Mouse (Mus musculus): ENCODE results near the gene Hist1h3a.
A peak's percentile ranks its signal among the peaks of the same experiment; 100 is the strongest.
"Not testable (repeated sequence)": the region's sequence is repeated elsewhere in the genome, so short reads cannot be mapped to it uniquely, and the experiment has no call there.

The Hist1h3a gene

DNA sequence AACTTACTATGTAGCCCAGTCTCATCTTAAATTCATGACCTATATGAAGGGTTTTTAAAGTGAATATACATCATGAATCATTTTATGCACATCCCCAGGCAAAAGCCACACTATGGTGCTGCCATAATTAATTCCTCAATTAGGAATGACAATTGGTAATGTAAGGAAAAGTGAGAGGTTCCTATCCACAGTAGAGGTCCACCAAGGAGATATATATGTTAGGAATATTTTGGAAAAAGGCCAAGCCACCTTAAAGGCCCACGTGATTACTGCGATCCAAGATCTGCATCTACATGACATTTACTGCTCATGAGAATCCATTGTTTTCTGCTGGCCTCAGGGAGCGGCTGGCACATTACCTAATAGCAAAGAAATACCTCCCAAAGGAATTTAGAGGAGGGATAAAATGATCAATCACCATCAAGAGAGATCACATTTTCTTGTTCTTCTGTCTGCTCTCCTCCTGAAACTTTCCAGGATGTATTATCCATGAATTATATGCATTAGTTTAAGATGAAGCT, 2.9 kb downstream of the Hist1h3a start:
- DNase-seq (ENCODE audit: low read depth), result no peak

DNA sequence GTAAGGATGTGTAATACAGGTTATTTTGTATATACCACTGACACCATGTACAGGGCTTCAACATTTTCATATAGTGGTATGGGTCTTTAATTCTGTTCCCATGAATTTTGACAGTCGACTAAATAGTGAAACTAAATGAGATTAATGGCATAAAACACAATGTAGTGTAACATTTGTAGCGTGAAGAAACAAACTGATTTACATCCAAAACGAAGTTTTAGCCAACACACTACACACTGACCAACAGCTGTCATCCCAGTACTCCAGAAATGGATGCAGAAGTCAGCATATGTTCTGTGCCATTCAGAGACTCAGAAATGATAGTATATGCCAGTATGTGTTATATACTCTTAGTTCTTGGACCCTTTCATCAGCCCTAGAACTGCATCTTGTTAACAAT, 4.3 kb downstream of the Hist1h3a start:
- no peak for DNase-seq (ENCODE audit: low read depth)

DNA sequence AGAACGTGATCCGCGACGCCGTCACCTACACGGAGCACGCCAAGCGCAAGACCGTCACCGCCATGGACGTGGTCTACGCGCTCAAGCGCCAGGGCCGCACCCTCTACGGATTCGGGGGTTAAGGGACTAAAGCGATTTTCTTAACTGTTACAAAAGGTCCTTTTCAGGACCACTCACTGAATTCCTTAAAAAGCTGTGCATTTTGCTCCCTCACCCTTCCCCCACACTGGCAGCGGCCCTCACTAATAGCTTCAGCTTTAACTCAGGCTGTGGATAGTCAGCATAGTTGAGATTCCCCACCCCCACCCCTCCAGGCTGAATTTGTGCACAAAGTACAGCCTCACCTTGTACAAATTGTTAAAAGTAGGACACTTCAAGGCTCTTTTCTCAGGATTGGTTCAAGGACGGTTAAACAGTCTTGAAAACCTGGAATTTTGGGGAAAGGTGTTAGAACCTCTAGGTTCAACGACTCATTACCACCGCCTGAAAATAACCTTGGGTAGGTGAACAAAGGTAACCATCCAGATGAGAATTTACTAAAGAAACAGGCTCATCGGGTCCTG, 4.9 kb downstream of the Hist1h3a start:
- no peak for DNase-seq (ENCODE audit: low read depth)

DNA sequence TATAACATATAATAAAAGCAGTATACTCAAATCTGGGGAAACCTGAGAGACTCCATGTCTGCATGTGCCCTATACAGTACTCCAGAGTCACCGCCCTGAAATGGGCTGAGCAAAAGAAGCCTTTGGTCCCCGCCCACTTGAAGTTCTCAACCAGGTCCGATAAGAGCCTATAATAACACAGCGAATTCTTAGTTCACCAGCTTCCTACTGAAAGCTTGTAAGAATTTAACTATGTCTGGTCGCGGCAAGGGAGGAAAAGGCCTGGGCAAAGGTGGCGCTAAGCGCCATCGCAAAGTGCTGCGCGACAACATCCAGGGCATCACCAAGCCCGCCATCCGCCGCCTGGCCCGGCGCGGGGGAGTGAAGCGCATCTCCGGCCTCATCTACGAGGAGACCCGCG, 5.4 kb downstream of the Hist1h3a start, which contains the start of gene Hist1h4b:
Hist1h4b (plus strand) TSS at position 224 of the 400 bp plus-strand sequence.
- peak; percentile 95 for DNase-seq (ENCODE audit: low read depth)

DNA sequence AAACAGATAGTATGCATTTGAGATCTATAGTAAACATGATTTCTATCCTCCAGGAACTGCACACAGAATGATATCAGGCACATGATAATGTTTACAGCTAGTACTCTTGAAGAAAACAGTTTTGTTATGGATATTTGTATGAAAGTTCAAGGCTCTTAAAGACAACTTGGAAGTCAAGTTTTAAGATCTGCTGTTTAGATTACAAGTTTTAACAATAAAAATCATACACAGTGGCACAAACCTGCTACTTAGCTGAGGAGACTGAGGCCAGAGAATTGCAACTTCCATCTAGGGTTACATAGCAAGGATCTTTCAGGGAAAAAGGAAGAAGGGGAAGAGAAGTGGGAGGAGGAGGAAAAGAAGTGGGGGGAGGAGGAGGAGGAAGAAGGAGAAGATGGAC, 7.2 kb downstream of the Hist1h3a start:
- no peak for DNase-seq (ENCODE audit: low read depth)

DNA sequence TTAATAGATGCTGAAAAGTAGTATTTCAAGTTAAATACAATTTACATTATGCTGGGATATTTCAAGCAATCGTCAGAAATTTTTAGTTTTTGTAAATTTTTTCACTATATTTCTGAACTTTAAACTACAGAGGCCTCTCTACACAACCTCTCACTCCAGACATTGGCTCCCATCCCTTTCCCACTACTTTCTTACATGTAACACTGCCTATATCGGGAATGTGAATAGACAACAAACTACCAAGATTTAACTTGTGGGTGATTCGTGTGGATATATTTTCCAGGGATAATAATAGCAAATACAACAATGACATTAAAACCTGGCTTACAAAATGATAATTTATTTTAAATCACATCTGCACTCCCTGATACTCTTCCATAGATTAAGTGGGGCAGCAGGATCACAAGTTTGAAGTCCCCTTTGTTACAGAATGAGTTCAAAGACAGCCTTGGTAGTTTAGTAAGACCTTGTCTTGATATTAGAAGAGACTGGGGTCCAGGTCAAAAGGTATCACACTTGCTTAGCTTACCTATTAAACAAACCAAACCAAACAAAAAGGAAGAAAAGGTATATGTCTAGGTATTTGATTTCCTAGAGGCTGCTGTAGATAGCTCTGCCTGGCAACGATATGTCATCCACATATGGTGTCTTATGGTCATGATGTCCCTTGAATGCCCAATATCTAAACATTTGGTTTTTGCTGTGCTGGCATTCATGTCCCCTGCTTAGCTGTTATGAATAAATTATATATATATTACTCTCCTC, 8.7 kb downstream of the Hist1h3a start:
- no peak for DNase-seq (ENCODE audit: low read depth)

DNA sequence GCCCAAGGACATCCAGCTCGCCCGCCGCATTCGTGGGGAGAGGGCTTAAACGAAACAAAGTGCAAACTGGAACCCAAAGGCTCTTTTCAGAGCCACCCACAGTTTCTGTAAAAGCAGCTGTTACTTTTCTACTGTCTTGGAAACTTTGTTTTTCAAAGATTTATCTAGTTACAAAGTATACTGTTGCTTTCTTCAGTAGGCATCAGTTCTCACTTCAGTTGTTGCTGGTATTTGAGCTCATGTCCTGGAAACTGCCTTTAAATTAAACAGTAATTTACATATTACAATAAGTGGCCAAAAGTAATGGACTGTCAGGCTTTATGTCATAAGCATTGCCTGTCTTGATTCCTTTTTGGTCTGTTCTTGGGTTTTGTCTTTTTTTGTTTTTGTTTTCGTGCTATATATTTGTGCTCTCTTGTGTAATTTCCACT, 9.4 kb downstream of the Hist1h3a start:
- DNase-seq (ENCODE audit: low read depth), result no peak

DNA sequence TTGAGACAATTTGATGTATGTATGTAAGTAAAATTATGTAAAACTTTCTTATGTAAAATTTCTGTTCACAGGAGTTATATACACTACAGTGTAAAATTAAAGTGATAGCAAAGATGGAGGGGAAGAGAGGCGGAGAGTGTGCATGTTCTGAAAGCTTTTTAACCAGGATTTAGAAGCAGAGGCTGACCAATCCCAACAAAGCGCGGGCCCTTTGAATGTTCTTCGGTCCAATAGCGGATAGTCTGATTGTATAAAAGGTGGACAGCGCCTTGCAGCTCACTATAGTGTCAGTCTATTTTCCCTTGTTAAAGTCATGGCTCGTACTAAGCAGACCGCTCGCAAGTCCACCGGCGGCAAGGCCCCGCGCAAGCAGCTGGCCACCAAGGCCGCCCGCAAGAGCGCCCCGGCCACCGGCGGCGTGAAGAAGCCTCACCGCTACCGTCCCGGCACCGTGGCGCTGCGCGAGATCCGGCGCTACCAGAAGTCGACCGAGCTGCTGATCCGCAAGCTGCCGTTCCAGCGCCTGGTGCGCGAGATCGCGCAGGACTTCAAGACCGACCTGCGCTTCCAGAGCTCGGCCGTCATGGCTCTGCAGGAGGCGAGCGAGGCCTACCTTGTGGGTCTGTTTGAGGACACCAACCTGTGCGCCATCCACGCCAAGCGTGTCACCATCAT, 10.0 kb downstream of the Hist1h3a start, which contains the start of gene Hist1h3b:
Hist1h3b (plus strand) TSS at position 201 of the 675 bp plus-strand sequence.
- DNase-seq (ENCODE audit: low read depth), result peak; percentile 89

DNA sequence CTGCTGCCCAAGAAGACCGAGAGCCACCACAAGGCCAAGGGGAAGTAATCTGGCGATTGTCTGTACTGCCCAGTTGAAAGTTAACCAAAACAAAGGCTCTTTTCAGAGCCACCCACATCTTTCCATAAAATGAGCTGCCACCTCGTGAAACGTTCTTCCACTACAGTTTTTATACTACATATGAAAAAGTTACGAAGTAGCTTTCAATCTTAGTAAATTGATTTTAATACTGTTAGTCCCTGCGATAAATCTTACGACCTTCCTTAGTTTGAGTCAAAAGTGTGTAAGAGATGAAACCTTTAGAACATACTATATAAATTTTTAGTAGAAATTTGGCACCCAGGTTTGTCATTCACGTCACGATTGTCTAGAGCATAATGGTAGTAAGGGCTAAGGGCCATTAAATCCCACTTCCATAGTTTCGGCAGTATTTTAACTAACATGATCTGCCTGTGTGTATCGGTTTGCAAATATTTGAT, 10.7 kb downstream of the Hist1h3a start:
- DNase-seq (ENCODE audit: low read depth), result no peak

DNA sequence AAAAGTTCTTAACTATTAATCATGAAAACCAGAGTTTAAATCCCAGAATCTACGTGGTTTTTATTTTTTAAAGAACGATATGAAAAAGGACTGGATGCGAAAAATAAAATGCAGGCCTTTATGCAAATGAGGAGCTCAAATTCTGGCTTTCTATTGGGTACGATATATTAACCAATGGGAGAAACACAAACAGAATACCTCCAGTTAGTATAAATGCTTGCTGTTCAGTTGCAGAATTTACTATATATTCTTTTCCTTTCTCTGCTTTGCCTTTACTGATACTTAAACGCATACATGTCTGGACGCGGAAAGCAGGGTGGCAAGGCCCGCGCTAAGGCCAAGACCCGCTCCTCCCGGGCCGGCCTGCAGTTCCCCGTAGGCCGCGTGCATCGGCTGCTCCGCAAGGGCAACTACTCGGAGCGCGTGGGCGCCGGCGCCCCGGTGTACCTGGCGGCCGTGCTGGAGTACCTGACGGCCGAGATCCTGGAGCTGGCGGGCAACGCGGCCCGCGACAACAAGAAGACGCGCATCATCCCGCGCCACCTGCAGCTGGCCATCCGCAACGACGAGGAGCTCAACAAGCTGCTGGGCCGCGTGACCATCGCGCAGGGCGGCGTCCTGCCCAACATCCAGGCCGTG, 11.2 kb downstream of the Hist1h3a start, which contains the start of gene Hist1h2ab:
Hist1h2ab (plus strand) TSS at position 288 of the 639 bp plus-strand sequence.
- DNase-seq (ENCODE audit: low read depth), result not testable (repeated sequence)

DNA sequence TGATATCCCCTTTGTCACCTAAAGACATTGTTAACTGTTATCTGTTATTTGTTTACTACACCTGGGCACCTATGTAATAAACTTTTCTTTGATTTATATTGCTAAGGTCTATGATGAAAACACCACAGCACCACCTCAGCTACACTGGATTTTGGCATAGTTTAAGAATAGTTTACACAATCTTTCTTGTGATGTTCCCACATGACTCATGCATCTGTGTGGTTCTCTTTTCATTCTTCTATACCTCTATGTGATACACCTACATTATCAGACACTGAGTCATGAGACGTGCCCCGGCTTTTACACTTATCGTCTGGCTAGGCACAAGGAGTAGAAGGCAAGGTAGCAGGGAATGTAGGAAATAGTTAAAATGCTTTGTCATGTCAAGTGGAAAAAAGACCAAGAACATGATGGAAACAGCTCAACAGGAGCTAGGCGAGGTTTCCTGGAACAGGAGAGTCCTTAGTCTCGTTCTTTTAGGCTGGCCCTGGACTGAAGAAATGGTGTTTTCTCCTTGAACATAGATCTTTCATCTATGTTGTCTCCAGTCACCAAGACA, 12.5 kb downstream of the Hist1h3a start:
- no peak for DNase-seq (ENCODE audit: low read depth)

DNA sequence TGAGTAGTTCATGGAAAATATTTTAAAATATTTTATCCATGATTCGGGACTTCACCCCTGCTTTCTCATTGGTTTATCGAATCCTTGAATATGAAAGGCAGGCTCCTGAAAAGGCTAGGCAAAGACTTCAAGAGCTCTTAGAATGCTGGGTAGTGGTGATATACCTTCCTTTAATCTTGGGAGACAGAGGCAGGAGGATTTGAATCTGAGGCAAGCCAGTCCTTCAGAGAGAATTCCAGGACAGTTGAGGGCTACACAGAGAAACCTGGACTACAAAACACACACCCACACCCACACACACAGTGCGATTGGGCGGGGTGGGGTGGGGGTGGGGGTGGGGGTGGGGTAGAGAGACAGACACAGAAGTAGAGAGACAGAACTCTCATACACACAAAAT, 14.3 kb downstream of the Hist1h3a start:
- DNase-seq (ENCODE audit: low read depth), result no peak

DNA sequence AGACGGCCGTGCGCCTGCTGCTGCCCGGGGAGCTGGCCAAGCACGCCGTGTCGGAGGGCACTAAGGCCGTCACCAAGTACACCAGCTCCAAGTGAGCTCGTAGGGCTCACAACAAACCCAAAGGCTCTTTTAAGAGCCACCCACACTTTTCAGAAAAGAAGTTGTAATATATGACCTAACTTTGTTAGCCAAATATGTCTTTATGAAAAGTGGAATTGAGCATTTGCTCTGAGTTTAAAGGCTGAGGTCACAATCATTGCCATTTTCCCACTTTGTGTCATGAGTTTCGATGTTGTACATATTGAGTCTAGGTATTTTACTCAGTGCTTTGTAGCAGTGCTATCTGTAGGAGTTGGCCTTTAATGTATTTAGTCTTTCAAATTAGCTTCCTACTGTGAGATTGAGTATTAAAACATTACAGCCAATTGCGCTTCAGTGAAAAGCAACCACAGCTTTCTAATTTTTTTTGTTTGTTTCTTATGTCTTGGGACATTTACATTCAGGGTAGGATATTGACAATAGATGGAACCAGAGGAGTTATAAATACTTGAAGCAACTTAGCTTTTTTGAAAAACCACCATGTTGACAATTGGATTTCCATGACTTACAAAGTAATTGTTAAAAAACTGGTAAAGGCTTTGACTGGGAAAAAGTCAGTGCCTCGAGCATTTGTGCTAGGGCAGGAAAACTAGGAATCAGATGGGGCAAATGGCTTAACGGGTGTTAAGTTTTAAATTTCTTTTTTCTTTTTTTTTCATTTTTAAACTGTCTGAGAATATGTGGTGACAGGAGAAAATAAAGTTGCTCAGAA, 14.9 kb downstream of the Hist1h3a start:
- no peak for DNase-seq (ENCODE audit: low read depth)

DNA sequence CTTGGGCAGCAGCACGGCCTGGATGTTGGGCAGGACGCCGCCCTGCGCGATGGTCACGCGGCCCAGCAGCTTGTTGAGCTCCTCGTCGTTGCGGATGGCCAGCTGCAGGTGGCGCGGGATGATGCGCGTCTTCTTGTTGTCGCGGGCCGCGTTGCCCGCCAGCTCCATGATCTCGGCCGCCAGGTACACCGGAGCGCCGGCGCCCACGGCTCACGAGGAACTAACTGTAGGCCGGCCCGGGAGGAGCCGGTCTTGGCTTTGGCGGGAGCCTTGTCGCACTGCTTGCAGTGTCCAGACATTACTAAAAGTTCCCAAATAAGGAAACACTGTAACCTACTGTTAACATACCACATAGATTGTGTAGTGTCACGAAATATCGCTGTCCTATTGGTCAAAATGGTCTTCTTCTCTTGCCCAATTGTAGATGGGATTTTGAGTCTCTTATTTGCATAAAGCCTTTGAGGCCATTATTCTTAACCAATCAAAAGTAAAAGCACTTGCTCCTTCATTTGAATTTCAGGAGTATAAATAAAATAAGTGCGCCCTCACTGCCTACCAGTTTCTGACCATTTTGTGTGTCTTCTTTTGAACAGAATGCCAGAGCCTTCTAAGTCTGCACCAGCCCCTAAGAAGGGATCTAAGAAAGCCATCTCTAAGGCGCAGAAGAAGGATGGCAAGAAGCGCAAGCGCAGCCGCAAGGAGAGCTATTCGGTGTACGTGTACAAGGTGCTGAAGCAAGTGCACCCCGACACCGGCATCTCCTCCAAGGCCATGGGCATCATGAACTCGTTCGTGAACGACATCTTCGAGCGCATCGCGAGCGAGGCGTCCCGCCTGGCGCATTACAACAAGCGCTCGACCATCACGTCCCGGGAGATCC, 15.7 kb downstream of the Hist1h3a start, which contains the start of gene Hist1h2bb:
Hist1h2bb (plus strand) TSS at position 534 of the 880 bp plus-strand sequence.
- peak; percentile 82 for DNase-seq (ENCODE audit: low read depth)

DNA sequence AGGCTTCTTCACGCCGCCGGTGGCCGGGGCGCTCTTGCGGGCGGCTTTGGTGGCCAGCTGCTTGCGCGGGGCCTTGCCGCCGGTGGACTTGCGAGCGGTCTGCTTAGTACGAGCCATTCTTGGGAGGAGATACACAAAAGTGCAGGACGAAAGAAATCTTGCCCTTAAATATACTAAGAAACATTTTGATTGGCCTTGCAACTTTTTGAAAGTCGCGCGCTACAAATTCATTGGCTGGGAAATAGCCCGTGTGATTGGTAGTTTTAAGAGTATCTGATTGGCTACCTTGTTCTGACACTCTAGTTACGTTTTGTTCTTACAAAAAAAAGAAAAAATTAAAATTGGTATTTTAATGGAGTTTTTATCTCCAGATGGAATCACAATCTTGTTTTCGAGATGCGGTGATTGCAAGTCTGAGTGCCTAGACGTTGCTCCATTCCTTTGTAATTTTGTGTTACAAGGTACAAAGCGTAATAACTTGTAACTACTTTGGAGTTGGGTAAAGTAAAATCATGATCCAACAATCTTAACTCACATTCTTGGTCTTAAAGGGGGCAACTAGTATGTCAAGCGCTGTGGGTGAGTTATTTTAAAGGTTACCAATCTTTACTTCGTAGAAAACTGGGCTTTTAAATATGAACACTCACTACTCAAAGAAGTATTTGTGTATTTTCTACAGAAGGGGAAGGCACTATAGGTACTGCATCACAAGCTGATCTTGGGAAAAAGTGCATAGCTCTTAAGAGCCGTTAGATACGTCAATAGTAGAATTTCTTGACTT, 16.6 kb downstream of the Hist1h3a start, which contains the start of gene Hist1h3c:
Hist1h3c (minus strand) TSS at position 222 of the 781 bp plus-strand sequence.
- peak; percentile 89 for DNase-seq (ENCODE audit: low read depth)

DNA sequence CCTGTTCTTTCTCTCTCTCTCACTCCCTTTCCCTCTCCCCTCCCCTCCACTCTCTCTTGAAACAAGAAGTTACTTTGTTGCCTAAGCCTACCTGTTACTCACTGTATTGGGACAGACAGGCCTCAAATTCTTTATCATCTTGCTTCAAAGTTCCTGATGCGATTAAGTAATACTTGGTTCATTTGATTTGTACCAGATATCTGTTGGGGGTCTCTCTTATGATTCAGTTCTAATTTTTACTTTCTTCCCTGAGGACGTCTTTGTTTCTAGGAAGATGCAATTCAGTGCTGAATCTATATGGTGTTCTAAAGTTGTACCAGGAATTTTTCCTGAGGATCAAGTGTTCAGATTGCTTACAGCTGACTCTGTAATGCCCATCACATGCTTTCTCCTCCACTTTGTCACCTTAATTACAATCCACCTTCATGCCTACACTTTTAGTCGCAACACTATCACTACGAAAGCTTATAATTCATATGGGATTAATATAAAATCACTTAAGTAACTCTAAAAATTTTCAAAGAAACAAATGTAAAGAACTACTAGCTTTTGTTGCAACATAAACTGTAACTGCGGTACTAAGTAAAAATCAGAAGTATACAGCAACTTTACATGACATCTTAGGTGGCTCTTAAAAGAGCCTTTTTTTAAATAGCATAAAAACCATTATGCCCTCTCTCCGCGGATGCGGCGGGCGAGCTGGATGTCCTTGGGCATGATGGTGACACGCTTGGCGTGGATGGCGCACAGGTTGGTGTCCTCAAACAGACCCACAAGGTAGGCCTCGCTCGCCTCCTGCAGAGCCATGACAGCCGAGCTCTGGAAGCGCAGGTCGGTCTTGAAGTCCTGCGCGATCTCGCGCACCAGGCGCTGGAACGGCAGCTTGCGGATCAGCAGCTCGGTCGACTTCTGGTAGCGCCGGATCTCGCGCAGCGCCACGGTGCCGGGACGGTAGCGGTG, 17.5 kb downstream of the Hist1h3a start:
- DNase-seq (ENCODE audit: low read depth), result no peak

DNA sequence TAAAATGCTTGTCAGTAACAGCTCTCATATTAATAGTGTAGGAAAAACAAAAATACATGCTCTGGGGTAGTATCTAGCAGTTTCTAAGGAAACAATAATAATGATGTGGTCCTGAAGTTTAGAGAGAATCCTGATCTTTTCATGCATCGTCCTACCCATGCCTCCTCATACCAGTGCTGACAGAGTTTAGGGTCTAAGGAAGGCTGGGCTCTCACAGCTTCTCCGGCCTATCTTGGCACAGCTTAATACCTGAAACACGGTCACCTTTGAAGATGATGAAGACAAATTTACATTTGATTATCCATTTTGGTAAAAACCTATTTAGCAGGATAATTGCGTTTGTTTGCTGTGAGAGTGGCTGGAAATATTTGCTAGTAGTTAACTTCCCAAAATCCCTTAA, 18.2 kb downstream of the Hist1h3a start:
- no peak for DNase-seq (ENCODE audit: low read depth)

DNA sequence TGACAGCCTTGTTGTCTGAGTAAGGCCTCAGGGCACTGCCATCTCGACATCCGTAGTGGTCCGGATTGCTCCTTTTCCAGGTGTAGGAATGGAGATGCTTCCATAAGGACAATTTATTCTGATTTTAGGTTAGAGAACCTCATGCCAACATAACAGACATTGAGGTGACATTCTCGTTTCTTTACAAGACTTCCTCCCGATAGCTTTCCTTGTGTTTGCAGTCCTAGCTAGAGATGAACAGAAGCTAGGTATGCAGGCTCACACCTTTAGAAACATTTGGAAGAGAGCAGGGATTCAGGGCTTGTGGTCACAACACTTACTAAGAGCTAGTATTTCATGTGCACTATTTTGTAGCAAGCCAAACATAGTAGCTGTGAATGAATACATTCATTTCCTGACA, 19.0 kb downstream of the Hist1h3a start:
- DNase-seq (ENCODE audit: low read depth), result no peak
